Mouse (Mus musculus) lung, postnatal 25 days (tissue): Measurements from ENCODE around the gene Fam19a1.

Experiments used
- DNase-seq: peaks from one replicate; pipeline ENCODE4 v3.0.0; 2022; ENCODE audit warnings: low spot score

Fam19a1 gene

DNA sequence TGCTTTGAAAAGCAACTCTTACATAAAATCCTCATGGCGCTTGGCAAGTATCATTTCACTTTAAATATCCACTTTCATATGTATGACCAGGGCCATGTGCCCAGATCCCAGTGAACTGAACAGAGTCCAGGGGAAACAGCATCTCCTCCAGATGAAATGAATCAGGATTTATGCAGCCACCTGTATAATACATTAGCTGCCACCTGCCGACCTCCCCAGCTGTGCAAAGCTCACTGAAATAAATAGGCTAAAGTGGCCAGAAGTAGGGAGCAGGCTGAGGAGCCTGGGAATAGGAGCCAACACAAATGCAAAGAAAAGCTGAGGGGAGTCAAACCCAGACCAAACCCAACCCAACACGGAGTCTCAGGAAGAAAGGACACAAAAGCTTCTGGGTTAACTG, 324.9 kb downstream of the Fam19a1 start:
- DNase-seq, result no peak

GRCm38 (mm10) chr6:96439419-96439818, 326.5 kb downstream of the Fam19a1 start:
- DNase-seq, result no peak

DNA sequence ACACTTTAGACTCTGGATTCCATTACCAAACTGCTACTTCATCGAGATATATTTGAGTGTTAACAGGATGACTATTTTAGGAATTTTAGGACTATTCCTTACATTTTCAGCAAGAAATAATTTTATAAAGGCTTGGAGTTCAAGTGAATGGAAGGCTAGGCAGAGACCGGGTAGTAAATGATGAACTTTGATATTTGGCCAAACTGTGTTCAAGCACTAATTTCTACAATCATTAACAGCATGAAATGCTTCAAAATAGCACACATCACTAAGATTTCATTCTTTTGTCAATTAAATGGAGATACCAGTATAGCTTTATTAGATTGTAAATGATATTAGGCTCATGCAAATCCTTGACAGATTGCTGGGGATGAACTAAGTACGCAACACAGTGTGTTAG, 329.0 kb downstream of the Fam19a1 start:
- DNase-seq, result no peak

GRCm38 (mm10) chr6:96447466-96447865, 334.5 kb downstream of the Fam19a1 start:
- DNase-seq, result no peak

- no peak for DNase-seq
Observed at GRCm38 (mm10) chr6:96456266-96456665, 343.3 kb downstream of the Fam19a1 start.

DNA sequence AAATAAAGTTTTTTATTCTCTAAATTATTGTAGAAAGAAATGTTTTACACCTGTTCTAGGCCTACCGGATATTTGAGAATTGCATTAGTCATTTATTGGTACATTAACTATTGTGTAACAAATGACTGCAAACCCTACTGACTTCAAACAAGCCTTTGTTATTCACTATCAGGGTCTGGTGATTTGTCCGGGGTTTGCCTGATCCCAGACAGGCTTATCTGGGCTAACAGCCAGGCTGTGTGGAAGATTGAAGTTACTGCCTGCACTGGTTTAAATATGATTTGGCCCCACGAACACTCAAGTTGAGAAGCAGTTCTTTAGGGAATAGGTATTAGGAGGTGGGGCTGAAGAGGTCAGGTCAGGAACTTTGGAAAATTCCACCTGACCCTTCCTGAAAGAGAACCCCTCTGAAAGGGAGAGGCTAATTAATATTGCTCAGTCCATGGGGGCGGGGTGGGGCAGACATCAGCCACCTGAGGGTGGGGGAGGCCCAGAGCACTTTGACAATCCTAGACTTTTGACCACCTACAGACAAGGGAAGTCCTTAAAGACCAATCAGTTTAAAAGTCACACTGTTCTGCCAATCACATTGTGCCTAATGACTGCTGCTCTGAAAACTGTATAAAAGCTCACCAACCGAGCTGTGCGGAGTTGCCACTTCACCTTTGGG, 344.8 kb downstream of the Fam19a1 start:
- no peak for DNase-seq

DNA sequence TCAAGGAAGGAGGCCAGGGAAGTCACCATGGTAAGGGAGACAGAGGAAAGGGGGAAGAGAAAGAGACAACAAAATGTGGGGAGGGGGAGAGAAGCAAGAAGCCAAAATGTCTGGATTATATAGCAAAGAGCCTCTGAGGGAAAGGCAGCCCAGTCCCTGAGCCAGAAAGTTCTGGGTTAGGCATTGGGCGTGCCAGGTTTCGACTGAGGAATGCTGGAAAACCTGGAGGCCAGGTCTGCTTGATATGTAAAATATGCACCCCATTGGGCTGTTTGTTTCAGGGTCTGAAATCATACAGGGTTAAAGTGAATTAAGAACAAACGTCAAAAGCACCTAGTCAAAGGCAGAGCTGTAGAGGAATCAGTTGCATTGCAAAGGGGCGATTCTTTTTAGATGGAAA, 346.1 kb downstream of the Fam19a1 start:
- DNase-seq, result no peak

DNA sequence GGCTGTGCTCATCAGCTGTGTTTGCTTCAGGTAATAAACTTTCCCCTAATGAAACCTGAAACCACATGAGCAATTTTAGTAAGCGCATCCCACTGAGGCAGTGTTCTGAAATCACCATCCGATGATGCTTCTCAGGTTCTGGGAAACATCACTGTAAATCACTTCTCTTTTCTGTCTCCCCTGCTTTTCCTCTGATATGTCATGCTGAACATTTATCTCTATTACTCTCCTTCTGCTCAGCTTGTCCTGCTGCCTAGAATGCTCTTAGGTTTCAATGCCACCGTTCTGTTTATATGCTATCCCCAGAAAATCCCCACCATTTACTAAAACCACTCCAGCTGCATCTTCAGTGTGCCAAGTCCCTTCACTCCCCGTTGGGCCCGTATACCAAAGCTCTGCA, 386.5 kb downstream of the Fam19a1 start:
- DNase-seq, result no peak

- no peak for DNase-seq
Observed at GRCm38 (mm10) chr6:96541600-96541999, 428.6 kb downstream of the Fam19a1 start.

- DNase-seq, result no peak
Observed at GRCm38 (mm10) chr6:96544832-96545231, 431.9 kb downstream of the Fam19a1 start.

GRCm38 (mm10) chr6:96550431-96550830, 437.5 kb downstream of the Fam19a1 start:
- no peak for DNase-seq

GRCm38 (mm10) chr6:96578649-96579048, 465.7 kb downstream of the Fam19a1 start:
- DNase-seq, result no peak

- peak; percentile 34 for DNase-seq
Observed at GRCm38 (mm10) chr6:96580726-96581125, 467.8 kb downstream of the Fam19a1 start.

DNA sequence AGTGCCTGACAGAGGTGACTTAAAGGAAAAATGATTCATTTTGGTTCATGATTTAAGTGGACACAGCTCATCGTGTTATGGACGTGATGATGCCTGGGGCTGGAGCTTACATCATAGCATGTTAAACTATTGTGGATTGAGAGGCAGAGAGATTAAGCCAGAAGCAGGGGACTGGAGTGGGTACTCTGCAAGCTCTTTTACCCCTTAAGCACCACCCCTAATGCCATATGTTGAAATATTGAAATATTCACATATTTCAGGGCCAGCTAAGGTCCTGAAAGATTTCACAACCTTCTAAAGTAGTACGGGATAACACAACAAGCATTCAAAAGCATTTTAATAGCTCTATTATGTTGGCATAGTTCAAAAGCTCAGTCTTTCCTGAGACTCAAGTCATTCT, 468.2 kb downstream of the Fam19a1 start:
- DNase-seq, result peak; percentile 12

DNA sequence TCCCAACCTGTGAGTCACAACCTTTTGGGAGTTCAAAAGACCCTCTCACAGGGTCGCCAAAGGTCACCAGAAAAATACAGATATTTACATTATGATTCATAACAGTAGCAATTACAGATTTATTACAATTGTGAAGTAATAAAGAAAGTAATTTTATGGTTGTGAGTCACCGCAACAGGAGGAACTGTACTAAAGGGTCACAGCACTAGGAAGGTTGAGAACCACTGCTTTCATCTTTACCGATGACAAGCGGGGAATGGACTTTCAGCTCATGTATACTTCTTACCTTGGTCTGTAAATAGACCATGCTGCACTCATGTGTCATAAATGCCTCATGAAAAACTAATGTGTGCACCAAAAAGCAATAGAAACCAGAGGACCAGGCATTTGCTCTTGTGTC, 474.5 kb downstream of the Fam19a1 start:
- no peak for DNase-seq

DNA sequence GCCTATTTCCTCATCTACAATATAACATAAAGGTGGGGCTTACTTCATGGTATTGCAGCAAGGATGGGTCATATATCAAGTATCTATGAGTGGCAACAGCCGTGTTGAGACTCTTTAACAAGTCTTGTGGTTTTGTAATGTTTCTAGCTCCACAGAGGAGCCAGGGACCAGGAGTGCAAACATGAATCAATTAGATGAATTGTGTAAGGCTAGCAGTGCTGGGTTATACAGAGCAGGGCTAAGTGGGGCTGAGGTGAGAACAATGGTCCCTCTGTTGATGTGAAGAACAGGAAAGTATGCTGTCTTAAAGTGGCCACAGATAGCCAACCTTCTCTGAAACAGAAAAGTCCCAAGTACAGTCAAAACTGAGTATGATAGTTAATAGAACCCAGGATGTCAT, 480.1 kb downstream of the Fam19a1 start:
- DNase-seq, result no peak

GRCm38 (mm10) chr6:96595201-96595600, 482.2 kb downstream of the Fam19a1 start:
- DNase-seq, result no peak

DNA sequence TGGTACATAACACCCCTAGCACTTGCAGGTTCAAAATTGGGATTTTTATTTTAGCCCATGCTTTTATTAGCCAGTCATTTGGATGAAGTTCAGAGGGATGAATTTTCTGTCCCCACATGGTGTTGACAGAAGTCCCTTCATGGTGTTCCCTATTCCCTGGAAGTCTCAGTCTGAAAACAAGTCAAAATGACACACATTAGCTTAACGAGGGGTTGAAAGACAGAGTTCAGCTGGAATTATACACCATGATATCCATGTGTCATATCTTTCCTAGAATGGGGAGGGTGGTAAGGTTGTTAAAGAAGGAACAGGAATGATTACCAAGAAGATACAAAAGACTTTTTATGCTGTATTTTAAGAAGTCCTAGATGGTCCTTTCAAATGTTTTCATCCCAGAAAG, 511.2 kb downstream of the Fam19a1 start:
- DNase-seq, result peak; percentile 9

GRCm38 (mm10) chr6:96631518-96631917, 518.6 kb downstream of the Fam19a1 start:
- no peak for DNase-seq

- DNase-seq, result no peak
Observed at GRCm38 (mm10) chr6:96632243-96632642, 519.3 kb downstream of the Fam19a1 start.

- DNase-seq, result peak; percentile 28
Observed at GRCm38 (mm10) chr6:96635663-96636062, 522.7 kb downstream of the Fam19a1 start.

DNA sequence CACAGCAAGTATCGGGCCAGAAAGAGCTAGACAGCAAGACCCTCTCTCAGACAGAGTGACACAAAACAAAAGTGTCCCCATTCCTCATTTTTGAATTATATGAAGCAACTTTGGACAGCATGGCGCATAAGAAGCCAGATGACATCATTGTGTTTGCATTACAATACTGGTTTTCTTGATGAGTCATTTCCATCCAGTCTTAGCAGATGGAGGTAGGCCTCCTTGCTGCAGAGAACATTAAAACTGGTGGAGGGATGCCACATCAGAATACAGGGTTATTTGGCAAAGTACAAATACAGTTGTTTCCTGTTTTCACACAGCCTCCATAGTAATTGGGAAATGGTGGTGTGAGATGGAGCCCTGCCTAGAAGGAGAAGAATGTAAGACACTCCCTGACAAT, 535.8 kb downstream of the Fam19a1 start:
- DNase-seq, result no peak

- DNase-seq, result peak; percentile 7
Observed at GRCm38 (mm10) chr6:96649267-96649666, 536.3 kb downstream of the Fam19a1 start.

DNA sequence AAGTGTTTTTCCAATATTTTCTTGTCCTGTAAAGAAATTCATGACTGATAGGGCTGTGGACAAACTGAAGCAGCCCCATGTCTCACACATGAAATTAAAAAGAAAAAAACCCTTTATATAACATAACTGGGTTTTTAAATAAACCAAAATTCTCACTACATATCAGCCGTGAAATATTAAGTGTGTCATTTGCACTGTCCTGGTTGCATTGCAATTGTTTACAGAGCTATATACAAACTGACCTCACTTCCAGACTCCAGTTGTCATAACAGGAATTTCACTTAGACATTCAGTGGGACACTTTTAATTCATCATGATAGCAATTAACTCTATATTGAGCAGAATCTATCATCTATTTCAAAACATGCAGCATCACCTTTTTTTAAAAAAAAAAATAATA, 553.4 kb downstream of the Fam19a1 start:
- DNase-seq, result no peak

DNA sequence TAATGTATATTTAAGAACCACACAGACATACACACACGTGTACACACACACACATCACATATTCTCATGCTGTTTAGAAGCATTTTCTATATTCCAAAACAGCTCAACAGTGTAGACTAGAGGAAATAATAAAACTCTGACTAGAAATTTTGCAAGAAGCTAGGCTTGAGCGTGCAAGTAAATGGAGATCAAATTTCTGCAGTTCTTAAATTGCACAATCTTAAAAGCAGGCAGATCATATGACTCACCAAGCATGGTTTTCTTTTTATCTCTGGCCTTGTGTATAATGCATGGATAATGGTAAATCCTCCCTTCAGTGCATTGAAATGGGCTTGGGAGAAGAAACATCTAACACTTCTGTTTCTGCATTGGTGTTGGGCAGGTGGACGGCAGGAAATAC, 564.9 kb downstream of the Fam19a1 start:
- DNase-seq, result no peak
